Mouse (Mus musculus): ENCODE results near the gene Sdf2. TPM values are rescaled to one million over a fixed set of nuclear protein-coding genes. Genes with fewer than 3 reads are reported as not detected.

The Sdf2 gene
- polyA plus RNA-seq, 1 experiment: 121 TPM

- DNase-seq: no peak
- 94% methylated on average over 6 of the region's 6 CpGs for WGBS
- no peak overlapping the region for H3K4me3 ChIP-seq (replicated peaks; ENCODE audit: insufficient read depth, low read depth, low read length)
- H3K4me1 ChIP-seq (ENCODE audit: control insufficient read depth, insufficient read depth, low read length): no peaks in the 10 kb centered on the region
- H3K27me3 ChIP-seq (ENCODE audit: control insufficient read depth, insufficient read depth, low read length): no peaks in the 10 kb centered on the region
- no peak overlapping the region for H3K27ac ChIP-seq (ENCODE audit: insufficient read depth, low read length)
- no peak for TF ChIP-seq CTCF (IDR thresholded peaks at IDR 0.05; ENCODE audit: borderline replicate concordance, insufficient read depth, low read depth, low read length)
- no peak for TF ChIP-seq POLR2A (IDR thresholded peaks at IDR 0.05; ENCODE audit: borderline replicate concordance, insufficient read depth, low read length)
These were observed 49.0 kb downstream of the Sdf2 start for GRCm38 (mm10) chr11:78294585-78294984.

- no peak for DNase-seq
- TF ChIP-seq CTCF (IDR thresholded peaks at IDR 0.05; ENCODE audit: borderline replicate concordance, insufficient read depth, low read depth, low read length) (no peak), POLR2A (IDR thresholded peaks at IDR 0.05; ENCODE audit: borderline replicate concordance, insufficient read depth, low read length) (no peak)
- H3K4me3 ChIP-seq (replicated peaks; ENCODE audit: insufficient read depth, low read depth, low read length): peak overlapping the region; percentile 81
- H3K27ac ChIP-seq (ENCODE audit: insufficient read depth, low read length): no peak overlapping the region
- 58% methylated on average over 7 of the region's 7 CpGs for WGBS
- no peaks in the 10 kb centered on the region for H3K27me3 ChIP-seq (ENCODE audit: control insufficient read depth, insufficient read depth, low read length)
- H3K4me1 ChIP-seq (ENCODE audit: control insufficient read depth, insufficient read depth, low read length): no peaks in the 10 kb centered on the region
These were observed 55.4 kb downstream of the Sdf2 start for GRCm38 (mm10) chr11:78300917-78301316.

GRCm38 (mm10) chr11:78301357-78302084 lies 56.0 kb downstream of the Sdf2 start, which contains the start of gene Spag5:
Gene Spag5, plus strand, starts transcription at chr11:78301529.
- WGBS: under 1% methylated on average over 49 of the region's 49 CpGs
- peak within 1 kb of the TSS; percentile 81 for H3K4me3 ChIP-seq (replicated peaks; ENCODE audit: insufficient read depth, low read depth, low read length)
- no peak for TF ChIP-seq CTCF (IDR thresholded peaks at IDR 0.05; ENCODE audit: borderline replicate concordance, insufficient read depth, low read depth, low read length)
- TF ChIP-seq POLR2A (IDR thresholded peaks at IDR 0.05; ENCODE audit: borderline replicate concordance, insufficient read depth, low read length): 0 out of 2 replicates have a peak, but pooled peaks have one; percentile 16
- no peaks in the 10 kb centered on the region for H3K4me1 ChIP-seq (ENCODE audit: control insufficient read depth, insufficient read depth, low read length)
- no peak within 1 kb of the TSS for H3K27ac ChIP-seq (ENCODE audit: insufficient read depth, low read length)
- no peaks in the 10 kb centered on the region for H3K27me3 ChIP-seq (ENCODE audit: control insufficient read depth, insufficient read depth, low read length)
- DNase-seq: peak; percentile 84 to 86

Other genes with a start within 250 kb of the Sdf2 start
- gene Dhrs13, start 213.5 kb upstream of the Sdf2 start, polyA plus RNA-seq (2012; rRNA removed): 18.8 and 19.5 TPM in 2 replicates
- 134 and 135 TPM in 2 replicates for gene Flot2, start 207.8 kb upstream of the Sdf2 start, polyA plus RNA-seq (2012; rRNA removed)
- 34.0 and 35.8 TPM in 2 replicates for gene Eral1, start 165.4 kb upstream of the Sdf2 start, polyA plus RNA-seq (2012; rRNA removed)
- gene Fam222b, start 151.1 kb upstream of the Sdf2 start, polyA plus RNA-seq (2012; rRNA removed): 23.0 and 23.5 TPM in 2 replicates
- gene Traf4, start 80.2 kb upstream of the Sdf2 start, polyA plus RNA-seq (2012; rRNA removed): 21.6 and 22.3 TPM in 2 replicates
- 4.8 and 5.8 TPM in 2 replicates for gene Nek8, start 69.1 kb upstream of the Sdf2 start, polyA plus RNA-seq (2012; rRNA removed)
- 147 and 158 TPM in 2 replicates for gene Tlcd1, start 69.0 kb upstream of the Sdf2 start, polyA plus RNA-seq (2012; rRNA removed)
- 1,121 and 1,182 TPM in 2 replicates for gene Rpl23a, start 62.2 kb upstream of the Sdf2 start, polyA plus RNA-seq (2012; rRNA removed)
- gene Rab34, start 57.3 kb upstream of the Sdf2 start, polyA plus RNA-seq (2012; rRNA removed): 36.6 and 38.1 TPM in 2 replicates
- gene Proca1, start 52.4 kb upstream of the Sdf2 start, polyA plus RNA-seq (2012; rRNA removed): 11.7 and 12.1 TPM in 2 replicates
- 48.8 and 50.3 TPM in 2 replicates for gene Supt6, start 241 bp downstream of the Sdf2 start, polyA plus RNA-seq (2012; rRNA removed)
- 112 and 118 TPM in 2 replicates for gene 2610507B11Rik, start 16.0 kb downstream of the Sdf2 start, polyA plus RNA-seq (2012; rRNA removed)
- 2.6 and 2.9 TPM in 2 replicates for gene BC030499, start 45.1 kb downstream of the Sdf2 start, polyA plus RNA-seq (2012; rRNA removed)
- 17.6 and 19.0 TPM in 2 replicates for gene Spag5, start 55.8 kb downstream of the Sdf2 start, polyA plus RNA-seq (2012; rRNA removed)
- gene Aldoc, start 77.2 kb downstream of the Sdf2 start, polyA plus RNA-seq (2012; rRNA removed): 2,621 and 2,670 TPM in 2 replicates
- 94.2 and 98.6 TPM in 2 replicates for gene Pigs, start 82.7 kb downstream of the Sdf2 start, polyA plus RNA-seq (2012; rRNA removed)
- gene Unc119, start 97.7 kb downstream of the Sdf2 start, polyA plus RNA-seq (2012; rRNA removed): 72.2 and 75.2 TPM in 2 replicates
- gene Foxn1, start 140.8 kb downstream of the Sdf2 start, polyA plus RNA-seq (2012; rRNA removed): not detected in 2 replicates
- not detected in 2 replicates for gene Slc13a2, start 176.5 kb downstream of the Sdf2 start, polyA plus RNA-seq (2012; rRNA removed)
- 15.2 and 15.4 TPM in 2 replicates for gene Slc46a1, start 220.0 kb downstream of the Sdf2 start, polyA plus RNA-seq (2012; rRNA removed)